Mouse (Mus musculus) bone marrow macrophage, adult 2 months (primary cell): ENCODE data around the gene Cetn4.

Experiments used
- CTCF ChIP-seq: IDR thresholded peaks from 2 replicates; pipeline ENCODE4 v1.5.1; 2012; ENCODE audit warnings: low read depth, mild to moderate bottlenecking, low read length, moderate library complexity
- POLR2A ChIP-seq: IDR thresholded peaks from 2 replicates; pipeline ENCODE4 v1.6.1; 2012; ENCODE audit warnings: mild to moderate bottlenecking, low read depth, low read length, borderline replicate concordance

DNA sequence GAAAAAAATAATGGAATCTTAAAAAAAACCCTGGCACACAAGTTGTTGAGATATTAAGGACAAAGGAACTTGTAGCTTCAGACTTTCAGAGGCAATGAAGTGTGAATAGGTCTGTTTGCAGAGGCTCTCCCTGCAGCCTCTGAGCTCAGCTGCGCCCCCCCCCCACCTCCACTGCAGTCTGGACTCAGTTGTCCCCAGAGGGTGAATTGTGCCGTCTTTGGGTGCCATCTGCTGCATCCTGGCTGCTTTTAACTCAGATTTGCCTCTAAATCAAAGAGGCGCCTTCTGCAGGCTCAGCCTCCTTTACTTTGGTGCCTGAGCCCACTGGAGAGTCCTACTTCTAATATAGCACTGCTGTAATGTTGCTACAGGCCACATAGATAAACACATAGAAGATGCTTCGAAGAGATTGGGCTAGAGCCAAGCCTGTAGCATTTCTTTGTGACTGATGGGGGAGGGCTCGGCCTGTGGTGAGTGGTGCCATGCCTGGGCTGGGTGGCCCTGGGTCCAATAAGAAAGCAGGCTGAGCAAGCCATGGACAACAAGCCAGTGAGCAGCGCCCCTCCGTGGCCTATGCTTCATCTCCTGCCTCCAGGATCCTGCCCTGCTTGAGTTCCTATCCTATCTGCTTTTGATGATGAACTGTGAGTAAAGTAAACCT, 21.5 kb downstream of the Cetn4 start:
- TF ChIP-seq POLR2A (no peak), CTCF (no peak)
